ENCODE assay signal across 9 mouse cellular contexts in the genomic region with DNA sequence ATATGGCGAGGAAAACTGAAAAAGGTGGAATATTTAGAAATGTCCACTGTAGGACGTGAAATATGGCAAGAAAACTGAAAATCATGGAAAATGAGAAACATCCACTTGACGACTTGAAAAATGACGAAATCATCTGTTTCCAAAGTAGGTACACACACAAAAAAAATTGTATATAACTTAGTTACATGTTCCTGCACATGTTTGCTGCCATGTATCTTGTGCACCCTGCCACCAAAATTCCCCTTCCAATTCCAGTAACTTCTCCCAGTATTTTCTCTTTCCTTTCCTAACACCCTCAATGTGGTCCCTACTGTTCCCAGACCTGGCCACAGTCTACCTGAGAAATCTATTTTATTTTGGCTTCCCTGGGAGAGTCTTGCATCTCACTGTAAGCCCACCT. TPM values are rescaled to one million over a fixed set of nuclear protein-coding genes. Genes with fewer than 3 reads are reported as not detected.
DNase-seq lines count a peak whose midpoint lies in the region; ATAC-seq and TF ChIP-seq lines count a peak whose summit lies in the region.
"Not testable (repeated sequence)": the region's sequence is repeated elsewhere in the genome, so short reads cannot be mapped to it uniquely, and the experiment has no call there.
"Had no signal": no experiment of that assay in that cellular context is flagged by ENCODE, and none has a peak within 500 bp of the region (broad histone marks: within the 10 kb centered on the region; RNA-seq: fewer than 3 reads in every experiment).

A gene (minus strand): TSS at position 101 of the 400 bp plus-strand sequence.

- not testable (repeated sequence) for H3K4me3 ChIP-seq in ES-E14 (ENCODE audit: insufficient read depth in 1 of 2, low read depth in 1 of 2, low read length in 2 of 2, poor library complexity in 1 of 2, severe bottlenecking in 1 of 2); bone marrow, adult 2 months (replicated peaks; ENCODE audit: control insufficient read depth, low read depth, low read length); erythroblast, embryonic 14.5 days (replicated peaks)

- H3K4me1 ChIP-seq in ES-E14 (ENCODE audit: control insufficient read depth in 2 of 2, insufficient read depth in 2 of 2, low read length in 2 of 2, poor library complexity in 1 of 2); bone marrow, adult 2 months (ENCODE audit: control insufficient read depth, insufficient read depth, low read length); erythroblast, embryonic 14.5 days (ENCODE audit: control insufficient read depth): not testable (repeated sequence)

- not testable (repeated sequence) for DNase-seq in ES-E14 (ENCODE audit: low read depth, low spot score)

- in situ Hi-C loops in ES-E14 (cut with MboI; ENCODE audit: low sequenced_read_pairs in 2 of 2, unreplicated experiment in 2 of 2), result not testable (repeated sequence)

- not testable (repeated sequence) for H3K9ac ChIP-seq in ES-E14 (ENCODE audit: insufficient read depth, low read depth, low read length, poor library complexity, severe bottlenecking)

- H3K27me3 ChIP-seq in erythroblast, embryonic 14.5 days (ENCODE audit: control insufficient read depth), result not testable (repeated sequence)

- not testable (repeated sequence) for H3K9me3 ChIP-seq in ES-E14 (ENCODE audit: control insufficient read depth, insufficient read depth, low read depth, low read length); erythroblast, embryonic 14.5 days (ENCODE audit: control insufficient read depth, low read length)

- not testable (repeated sequence) for TF ChIP-seq CTCF in bone marrow, adult 2 months (IDR thresholded peaks at IDR 0.05; ENCODE audit: control insufficient read depth, insufficient read depth, low read length)

- ATAC-seq in common myeloid progenitor, adult 5-6 weeks (replicated peaks; ENCODE audit: low read depth, poor library complexity, severe bottlenecking); hematopoietic stem cell, adult 5-6 weeks (replicated peaks in 1 of 2; ENCODE audit: insufficient read depth in 1 of 2, low FRiP score in 2 of 2, low TSS enrichment in 1 of 2, low read depth in 1 of 2, poor library complexity in 2 of 2, severe bottlenecking in 2 of 2); megakaryocyte-erythroid progenitor cell, adult 5-6 weeks (replicated peaks; ENCODE audit: low FRiP score, low TSS enrichment, poor library complexity, severe bottlenecking): not testable (repeated sequence)

- H3K36me3 ChIP-seq in ES-E14 (ENCODE audit: control insufficient read depth, insufficient read depth, low read length, poor library complexity, severe bottlenecking); erythroblast, embryonic 14.5 days (ENCODE audit: control insufficient read depth): not testable (repeated sequence)

- 82% methylated on average over 4 of the region's 4 CpGs for WGBS in bone marrow, adult 2 months

- not testable (repeated sequence) for H3K27ac ChIP-seq in ES-E14 (ENCODE audit: insufficient read depth, low read depth, low read length, poor library complexity, severe bottlenecking); bone marrow, adult 2 months (ENCODE audit: control insufficient read depth, insufficient read depth, low read depth, low read length, poor library complexity)

- TF ChIP-seq POLR2A in bone marrow, adult 2 months (IDR thresholded peaks at IDR 0.05; ENCODE audit: borderline replicate concordance, control insufficient read depth, low read depth, low read length), result not testable (repeated sequence)

RNA-seq across cellular contexts. Expression of the gene that starts here (rescaled TPM):
- total RNA-seq in ES-E14 (2012; rRNA removed), result 17.2 and 33.9 TPM in 2 replicates
- polyA plus RNA-seq in bone marrow, adult 2 months (2011; ENCODE audit: insufficient read depth, insufficient read length, low replicate concordance, missing spikeins), result 756 and 1,906 TPM in 2 replicates
- 40.8 and 90.8 TPM in 2 replicates for total RNA-seq in common myeloid progenitor, adult 5-6 weeks (2017)
- 56.1 and 84.4 TPM in 2 replicates for polyA plus RNA-seq in erythroblast, embryonic 14.5 days (2012)
- 92.2 and 278 TPM in 2 replicates for total RNA-seq in hematopoietic stem cell, adult 5-6 weeks (2017)
- 95.0 and 250 TPM in 2 replicates for total RNA-seq in megakaryocyte-erythroid progenitor cell, adult 5-6 weeks (2014; fragmentation: Nextera tagmentation)
- 6.4 and 180 TPM in 2 replicates for total RNA-seq in megakaryocyte-erythroid progenitor cell, adult 5-6 weeks (2017)
- total RNA-seq: gastrocnemius, postnatal 36 days had no signal
- polyA plus RNA-seq: embryonic facial prominence, embryonic 11.5 days; kidney, adult 2 months had no signal
